Mouse (Mus musculus) ovary, adult 18-20 months (tissue): ENCODE measurements around the gene Prmt2.

Source experiments
- DNase-seq: peaks from one replicate; pipeline ENCODE4 v3.0.0; 2022; ENCODE audit warnings: low spot score, mixed read lengths

Gene Prmt2

GRCm38 (mm10) chr10:76237341-76238225 lies at the start of gene Prmt2:
TSS of gene Prmt2 (minus strand) at chr10:76237865.
- peak; percentile 89 for DNase-seq

- DNase-seq = no peak
These were observed 41.0 kb upstream of the Prmt2 start for GRCm38 (mm10) chr10:76278541-76279097.

- DNase-seq = no peak
These were observed 37.6 kb upstream of the Prmt2 start for GRCm38 (mm10) chr10:76275256-76275655.

- no peak for DNase-seq
These were observed 33.6 kb upstream of the Prmt2 start for GRCm38 (mm10) chr10:76271238-76271637.

GRCm38 (mm10) chr10:76262431-76262830 lies 24.8 kb upstream of the Prmt2 start:
- DNase-seq = no peak

- DNase-seq = no peak
These were observed 23.8 kb upstream of the Prmt2 start for GRCm38 (mm10) chr10:76261447-76261846.

- DNase-seq = no peak
These were observed 22.8 kb upstream of the Prmt2 start for GRCm38 (mm10) chr10:76260358-76261059.

DNA sequence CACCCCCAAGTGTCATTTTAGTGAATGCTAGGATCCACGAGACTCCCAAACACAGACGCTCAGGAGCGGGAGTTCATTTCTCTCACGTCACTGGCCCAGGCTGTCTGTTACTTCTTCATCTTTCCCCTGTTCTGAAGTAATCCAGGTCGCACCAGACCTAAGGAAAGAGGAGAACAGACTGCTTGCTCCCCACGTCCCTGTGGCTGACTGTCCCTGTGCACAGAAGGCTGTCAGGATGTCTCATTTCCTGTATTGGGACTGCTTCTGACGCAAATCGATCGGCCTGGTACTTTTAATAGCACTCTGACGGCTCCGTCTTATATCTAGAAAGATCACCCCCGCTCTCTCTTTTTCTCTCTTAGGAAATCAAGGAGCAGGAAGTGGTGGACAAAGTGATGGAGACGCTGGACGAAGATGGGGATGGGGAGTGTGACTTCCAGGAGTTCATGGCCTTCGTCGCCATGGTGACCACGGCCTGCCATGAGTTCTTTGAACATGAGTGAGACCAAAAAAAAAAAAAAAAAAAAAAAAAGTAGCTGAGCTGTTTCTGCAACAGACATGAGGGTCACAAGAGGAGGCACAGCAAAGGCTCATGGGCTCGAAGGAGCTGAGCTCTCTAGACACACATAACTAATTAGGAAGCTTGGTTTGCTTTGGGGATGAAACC lies 22.0 kb upstream of the Prmt2 start:
- DNase-seq = no peak

GRCm38 (mm10) chr10:76257719-76258390 lies 20.2 kb upstream of the Prmt2 start:
- DNase-seq = no peak

DNA sequence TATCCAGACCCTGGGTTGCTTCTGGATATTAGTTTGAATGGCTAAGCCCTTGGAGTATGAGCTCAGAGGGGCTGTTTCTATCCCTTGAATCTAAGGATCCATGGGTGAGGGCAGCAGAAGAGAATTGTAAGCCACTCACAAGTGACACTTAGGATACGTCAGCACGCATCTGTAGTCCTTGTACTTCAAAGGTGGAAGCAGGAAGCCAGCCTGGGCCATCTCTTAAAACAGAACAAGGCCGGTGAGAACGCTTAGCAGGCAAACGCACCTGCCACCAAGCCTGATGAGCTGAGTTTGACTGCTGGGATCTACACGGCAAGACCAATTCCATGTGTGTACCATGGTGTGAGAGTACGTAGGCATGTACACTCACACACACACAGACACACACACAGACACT lies 19.6 kb upstream of the Prmt2 start:
- DNase-seq = no peak

DNA sequence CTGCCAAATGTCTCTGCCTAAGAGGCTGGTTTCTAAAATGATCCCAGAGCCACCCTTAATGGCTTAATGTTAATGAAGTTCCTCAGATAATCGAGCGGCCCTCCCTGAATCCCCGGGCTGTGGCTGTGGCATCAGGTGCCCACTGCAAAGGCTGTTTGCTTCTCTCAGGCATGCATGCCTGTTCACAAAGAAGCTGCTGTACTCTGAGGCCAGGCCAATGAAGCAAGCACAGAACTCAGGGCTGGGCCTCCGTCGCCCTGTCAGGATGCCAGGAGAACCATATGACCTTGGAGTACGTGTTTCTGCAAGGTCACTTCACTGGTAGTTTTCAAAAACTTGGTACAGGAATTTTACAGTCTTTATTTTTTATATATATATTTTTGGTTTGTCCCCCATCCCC lies 18.0 kb upstream of the Prmt2 start:
- peak; percentile 43 for DNase-seq

GRCm38 (mm10) chr10:76253536-76253935 lies 15.9 kb upstream of the Prmt2 start, which contains the start of gene S100b:
TSS of gene S100b (plus strand) at chr10:76253853.
- DNase-seq = no peak

DNA sequence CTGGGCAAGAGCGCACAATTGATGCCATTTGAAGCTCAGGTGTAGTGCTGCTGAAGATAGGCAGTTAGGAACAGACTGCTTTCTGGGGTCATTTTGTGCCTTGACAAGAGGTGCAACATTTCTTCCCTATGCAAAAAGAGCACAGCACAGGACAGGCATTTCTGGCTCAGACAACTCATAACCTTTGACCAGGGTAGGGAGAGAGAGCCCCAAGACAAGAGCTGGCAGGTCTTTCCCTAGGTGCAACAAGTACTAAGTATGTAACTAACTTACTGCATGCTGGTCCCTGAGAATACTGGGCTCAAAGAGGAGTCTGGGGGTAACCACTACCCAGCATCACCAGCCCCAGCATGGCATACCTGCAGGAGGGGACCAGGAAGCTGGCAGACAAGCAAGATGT lies 15.4 kb upstream of the Prmt2 start:
- DNase-seq = no peak

DNA sequence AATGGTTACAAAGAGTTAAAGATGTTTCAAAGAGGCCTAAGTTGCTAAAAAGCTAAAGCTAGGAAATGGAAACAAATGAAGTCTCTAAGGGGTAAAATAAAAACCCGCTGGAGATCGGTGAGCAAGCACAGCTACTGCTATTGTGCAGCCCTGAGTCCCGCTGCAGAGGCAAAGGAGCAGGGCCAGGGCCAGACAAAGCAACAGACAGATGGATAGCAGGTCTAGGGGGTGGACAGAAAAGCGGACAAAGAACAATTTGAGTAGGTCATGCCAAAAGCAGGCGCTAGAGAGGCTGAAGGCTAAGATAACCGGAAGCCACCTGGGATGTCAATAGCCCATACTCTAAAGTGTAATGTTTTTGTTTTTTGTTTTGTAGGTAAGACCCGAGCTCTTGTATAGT lies 13.2 kb upstream of the Prmt2 start:
- no peak for DNase-seq

- no peak for DNase-seq
These were observed 10.9 kb upstream of the Prmt2 start for GRCm38 (mm10) chr10:76248647-76248968.

GRCm38 (mm10) chr10:76247960-76248646 lies 10.4 kb upstream of the Prmt2 start:
- DNase-seq = no peak

DNA sequence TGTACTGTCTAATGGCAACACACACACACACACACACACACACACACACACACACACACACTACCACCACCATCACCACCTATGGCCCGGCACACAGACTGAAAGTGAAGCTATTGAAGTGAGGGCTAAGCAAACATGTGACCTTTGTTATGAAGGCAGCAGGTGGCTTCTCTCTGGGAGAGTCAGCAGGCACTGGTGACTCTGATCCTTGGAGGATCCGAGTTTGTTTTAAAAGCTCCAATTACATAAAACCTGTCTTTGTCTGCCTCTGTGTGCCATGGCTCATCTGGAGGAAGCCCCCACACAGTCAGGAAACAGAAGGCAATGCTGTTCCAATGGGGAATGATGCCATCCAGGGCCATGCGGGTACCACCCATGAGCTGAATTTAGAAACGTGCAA lies 8.9 kb upstream of the Prmt2 start:
- no peak for DNase-seq

- DNase-seq = no peak
These were observed 7.4 kb upstream of the Prmt2 start for GRCm38 (mm10) chr10:76245106-76245505.

- DNase-seq = no peak
These were observed 1.7 kb upstream of the Prmt2 start for GRCm38 (mm10) chr10:76239401-76239800.

GRCm38 (mm10) chr10:76229627-76230026 lies 8.0 kb downstream of the Prmt2 start:
- no peak for DNase-seq

GRCm38 (mm10) chr10:76225944-76226343 lies 11.7 kb downstream of the Prmt2 start:
- DNase-seq = no peak
